Mouse (Mus musculus): ENCODE results near the gene Tlk1. TPM values are rescaled to one million over a fixed set of nuclear protein-coding genes. Genes with fewer than 3 reads are reported as not detected.

Tlk1 gene
- polyA plus RNA-seq, 1 experiment from 2014 or later, result 25.0 TPM

GRCm38 (mm10) chr2:70723610-70724243 lies 101.8 kb downstream of the Tlk1 start:
- Histone ChIP-seq H3K4me2 (replicated peaks; ENCODE audit: low read depth, low read length) (no peak overlapping the region), H3K36me3 (ENCODE audit: insufficient read depth, low read length) (peaks cover 39% of the 10 kb centered on the region), H3K9ac (replicated peaks; ENCODE audit: low read length) (no peak overlapping the region), H3K27me3 (ENCODE audit: insufficient read depth, low read length) (no peaks in the 10 kb centered on the region), H3K4me3 (ENCODE audit: low read length) (no peak overlapping the region), H3K27ac (ENCODE audit: low read length) (no peak overlapping the region), H3K4me1 (ENCODE audit: insufficient read depth, low read length) (no peaks in the 10 kb centered on the region), H3K9me3 (ENCODE audit: low read length) (no peaks in the 10 kb centered on the region)
- 66% methylated on average over 9 of the region's 9 CpGs for WGBS
- no peak for ATAC-seq (ENCODE audit: low FRiP score, low TSS enrichment)

- Histone ChIP-seq H3K4me2 (replicated peaks; ENCODE audit: low read depth, low read length) (no peak overlapping the region), H3K9ac (replicated peaks; ENCODE audit: low read length) (no peak overlapping the region), H3K27ac (ENCODE audit: low read length) (no peak overlapping the region), H3K27me3 (ENCODE audit: insufficient read depth, low read length) (no peaks in the 10 kb centered on the region), H3K9me3 (ENCODE audit: low read length) (no peaks in the 10 kb centered on the region), H3K36me3 (ENCODE audit: insufficient read depth, low read length) (peaks cover 39% of the 10 kb centered on the region), H3K4me3 (ENCODE audit: low read length) (no peak overlapping the region), H3K4me1 (ENCODE audit: insufficient read depth, low read length) (no peaks in the 10 kb centered on the region)
- ATAC-seq (ENCODE audit: low FRiP score, low TSS enrichment), result no peak
- WGBS, result 89% methylated on average over 4 of the region's 4 CpGs
Measured at GRCm38 (mm10) chr2:70710878-70711277, 114.7 kb downstream of the Tlk1 start.

GRCm38 (mm10) chr2:70710236-70710635 lies 115.3 kb downstream of the Tlk1 start:
- H3K27ac ChIP-seq (ENCODE audit: low read length), result no peak overlapping the region
- peaks cover 34% of the 10 kb centered on the region for H3K36me3 ChIP-seq (ENCODE audit: insufficient read depth, low read length)
- no peak overlapping the region for H3K9ac ChIP-seq (replicated peaks; ENCODE audit: low read length)
- no peak overlapping the region for H3K4me2 ChIP-seq (replicated peaks; ENCODE audit: low read depth, low read length)
- no peaks in the 10 kb centered on the region for H3K9me3 ChIP-seq (ENCODE audit: low read length)
- WGBS, result 91% methylated on average over 7 of the region's 7 CpGs
- H3K4me3 ChIP-seq (ENCODE audit: low read length), result no peak overlapping the region
- no peaks in the 10 kb centered on the region for H3K27me3 ChIP-seq (ENCODE audit: insufficient read depth, low read length)
- no peaks in the 10 kb centered on the region for H3K4me1 ChIP-seq (ENCODE audit: insufficient read depth, low read length)
- ATAC-seq (ENCODE audit: low FRiP score, low TSS enrichment), result no peak

GRCm38 (mm10) chr2:70708986-70709730 lies 116.4 kb downstream of the Tlk1 start:
- Histone ChIP-seq H3K4me2 (replicated peaks; ENCODE audit: low read depth, low read length) (no peak overlapping the region), H3K27me3 (ENCODE audit: insufficient read depth, low read length) (no peaks in the 10 kb centered on the region), H3K4me1 (ENCODE audit: insufficient read depth, low read length) (0 out of 2 replicates have a peak, but pooled peaks cover 3% of the 10 kb centered on the region), H3K27ac (ENCODE audit: low read length) (no peak overlapping the region), H3K4me3 (ENCODE audit: low read length) (no peak overlapping the region), H3K9ac (replicated peaks; ENCODE audit: low read length) (no peak overlapping the region), H3K36me3 (ENCODE audit: insufficient read depth, low read length) (peaks cover 26% of the 10 kb centered on the region), H3K9me3 (ENCODE audit: low read length) (no peaks in the 10 kb centered on the region)
- ATAC-seq (ENCODE audit: low FRiP score, low TSS enrichment), result no peak
- WGBS, result 64% methylated on average over 13 of the region's 13 CpGs

- ATAC-seq (ENCODE audit: low FRiP score, low TSS enrichment), result no peak
- Histone ChIP-seq H3K27ac (ENCODE audit: low read length) (no peak overlapping the region), H3K4me3 (ENCODE audit: low read length) (no peak overlapping the region), H3K4me1 (ENCODE audit: insufficient read depth, low read length) (0 out of 2 replicates have a peak, but pooled peaks cover 3% of the 10 kb centered on the region), H3K9me3 (ENCODE audit: low read length) (no peaks in the 10 kb centered on the region), H3K4me2 (replicated peaks; ENCODE audit: low read depth, low read length) (no peak overlapping the region), H3K36me3 (ENCODE audit: insufficient read depth, low read length) (no peaks in the 10 kb centered on the region), H3K27me3 (ENCODE audit: insufficient read depth, low read length) (no peaks in the 10 kb centered on the region), H3K9ac (replicated peaks; ENCODE audit: low read length) (no peak overlapping the region)
- 28% methylated on average over 4 of the region's 5 CpGs for WGBS
Measured at GRCm38 (mm10) chr2:70702403-70702802, 123.1 kb downstream of the Tlk1 start.

- ATAC-seq (ENCODE audit: low FRiP score, low TSS enrichment), result no peak
- WGBS, result 57% methylated on average over 9 of the region's 9 CpGs
- Histone ChIP-seq H3K4me1 (ENCODE audit: insufficient read depth, low read length) (0 out of 2 replicates have a peak, but pooled peaks cover 3% of the 10 kb centered on the region), H3K27me3 (ENCODE audit: insufficient read depth, low read length) (no peaks in the 10 kb centered on the region), H3K36me3 (ENCODE audit: insufficient read depth, low read length) (no peaks in the 10 kb centered on the region), H3K27ac (ENCODE audit: low read length) (no peak overlapping the region), H3K4me3 (ENCODE audit: low read length) (no peak overlapping the region), H3K9ac (replicated peaks; ENCODE audit: low read length) (no peak overlapping the region), H3K4me2 (replicated peaks; ENCODE audit: low read depth, low read length) (no peak overlapping the region), H3K9me3 (ENCODE audit: low read length) (no peaks in the 10 kb centered on the region)
Measured at GRCm38 (mm10) chr2:70701571-70701970, 124.0 kb downstream of the Tlk1 start.

- H3K4me2 ChIP-seq (replicated peaks; ENCODE audit: low read depth, low read length), result no peak overlapping the region
- no peak overlapping the region for H3K27ac ChIP-seq (ENCODE audit: low read length)
- no peak overlapping the region for H3K4me3 ChIP-seq (ENCODE audit: low read length)
- 74% methylated on average over 3 of the region's 3 CpGs for WGBS
- H3K27me3 ChIP-seq (ENCODE audit: insufficient read depth, low read length), result no peaks in the 10 kb centered on the region
- H3K4me1 ChIP-seq (ENCODE audit: insufficient read depth, low read length), result 0 out of 2 replicates have a peak, but pooled peaks cover 3% of the 10 kb centered on the region
- H3K9me3 ChIP-seq (ENCODE audit: low read length), result no peaks in the 10 kb centered on the region
- no peak for ATAC-seq (ENCODE audit: low FRiP score, low TSS enrichment)
- H3K9ac ChIP-seq (replicated peaks; ENCODE audit: low read length), result no peak overlapping the region
- no peaks in the 10 kb centered on the region for H3K36me3 ChIP-seq (ENCODE audit: insufficient read depth, low read length)
Measured at GRCm38 (mm10) chr2:70700851-70701250, 124.7 kb downstream of the Tlk1 start.

- no peak for ATAC-seq (ENCODE audit: low FRiP score, low TSS enrichment)
- Histone ChIP-seq H3K36me3 (ENCODE audit: insufficient read depth, low read length) (peaks cover 26% of the 10 kb centered on the region), H3K27ac (ENCODE audit: low read length) (no peak overlapping the region), H3K4me1 (ENCODE audit: insufficient read depth, low read length) (no peaks in the 10 kb centered on the region), H3K27me3 (ENCODE audit: insufficient read depth, low read length) (no peaks in the 10 kb centered on the region), H3K4me3 (ENCODE audit: low read length) (no peak overlapping the region), H3K9me3 (ENCODE audit: low read length) (no peaks in the 10 kb centered on the region), H3K4me2 (replicated peaks; ENCODE audit: low read depth, low read length) (no peak overlapping the region), H3K9ac (replicated peaks; ENCODE audit: low read length) (no peak overlapping the region)
- 82% methylated on average over 10 of the region's 10 CpGs for WGBS
Measured at GRCm38 (mm10) chr2:70695712-70696111, 129.8 kb downstream of the Tlk1 start.

- Histone ChIP-seq H3K4me1 (ENCODE audit: insufficient read depth, low read length) (no peaks in the 10 kb centered on the region), H3K27ac (ENCODE audit: low read length) (no peak overlapping the region), H3K4me3 (ENCODE audit: low read length) (no peak overlapping the region), H3K27me3 (ENCODE audit: insufficient read depth, low read length) (no peaks in the 10 kb centered on the region), H3K4me2 (replicated peaks; ENCODE audit: low read depth, low read length) (no peak overlapping the region), H3K9me3 (ENCODE audit: low read length) (no peaks in the 10 kb centered on the region), H3K36me3 (ENCODE audit: insufficient read depth, low read length) (peaks cover 69% of the 10 kb centered on the region), H3K9ac (replicated peaks; ENCODE audit: low read length) (no peak overlapping the region)
- ATAC-seq (ENCODE audit: low FRiP score, low TSS enrichment), result no peak
- 74% methylated on average over 11 of the region's 11 CpGs for WGBS
Measured at GRCm38 (mm10) chr2:70690195-70690594, 135.3 kb downstream of the Tlk1 start.

- Histone ChIP-seq H3K4me1 (ENCODE audit: insufficient read depth, low read length) (no peaks in the 10 kb centered on the region), H3K36me3 (ENCODE audit: insufficient read depth, low read length) (peaks cover 78% of the 10 kb centered on the region), H3K4me3 (ENCODE audit: low read length) (no peak overlapping the region), H3K9me3 (ENCODE audit: low read length) (no peaks in the 10 kb centered on the region), H3K27ac (ENCODE audit: low read length) (no peak overlapping the region), H3K9ac (replicated peaks; ENCODE audit: low read length) (no peak overlapping the region), H3K27me3 (ENCODE audit: insufficient read depth, low read length) (no peaks in the 10 kb centered on the region), H3K4me2 (replicated peaks; ENCODE audit: low read depth, low read length) (no peak overlapping the region)
- no peak for ATAC-seq (ENCODE audit: low FRiP score, low TSS enrichment)
- 93% methylated on average over 21 of the region's 21 CpGs for WGBS
Measured at GRCm38 (mm10) chr2:70688454-70689078, 137.0 kb downstream of the Tlk1 start.
